Mouse (Mus musculus) liver, embryonic 12.5 days (tissue): ENCODE results near the gene Yy2. TPM values are rescaled to one million over a fixed set of nuclear protein-coding genes. Genes with fewer than 3 reads are reported as not detected.

Experiments used
- ATAC-seq: fragments of 200-750 bp; cut with Nextera tagmentation; 2 replicates; pipeline ENCODE4 v1.8.0; 2017; ENCODE audit warnings: moderate number of reproducible peaks, mild to moderate bottlenecking, moderate library complexity
- H3K27ac ChIP-seq: fragments of 300-500 bp; sonication (generic); 2 replicates; pipeline ENCODE4 v1.5.1; 2016; ENCODE audit warnings: mild to moderate bottlenecking
- H3K27me3 ChIP-seq: fragments of 300-500 bp; sonication (generic); replicated peaks from 2 replicates; pipeline ENCODE4 v1.6.1; 2016; ENCODE audit warnings: mild to moderate bottlenecking, moderate library complexity
- H3K36me3 ChIP-seq: fragments of 300-500 bp; sonication (generic); 2 replicates; pipeline ENCODE4 v1.6.1; 2016; ENCODE audit warnings: mild to moderate bottlenecking, moderate library complexity
- H3K4me1 ChIP-seq: fragments of 300-500 bp; sonication (generic); 2 replicates; pipeline ENCODE4 v1.6.1; 2016
- H3K4me2 ChIP-seq: fragments of 300-500 bp; sonication (generic); 2 replicates; pipeline ENCODE4 v1.6.1; 2016; ENCODE audit warnings: mild to moderate bottlenecking, moderate library complexity
- H3K4me3 ChIP-seq: fragments of 300-500 bp; sonication (generic); 2 replicates; pipeline ENCODE4 v1.5.1; 2016; ENCODE audit warnings: mild to moderate bottlenecking, moderate library complexity
- H3K9ac ChIP-seq: fragments of 300-500 bp; sonication (generic); 2 replicates; pipeline ENCODE4 v1.6.1; 2016; ENCODE audit warnings: mild to moderate bottlenecking, moderate library complexity
- H3K9me3 ChIP-seq: fragments of 300-500 bp; sonication (generic); replicated peaks from 2 replicates; pipeline ENCODE4 v1.6.1; 2016; ENCODE audit warnings: mild to moderate bottlenecking, moderate library complexity
- WGBS: fragments of 180-500 bp; shearing (Covaris S2); methylation state at CpG from one replicate; pipeline ENCODE4 v1.1.7; 2016; ENCODE audit not compliant: insufficient replicate concordance; 5-methylcytosine and 5-hydroxymethylcytosine counted together
- polyA plus RNA-seq: library from polyadenylated mRNA; unstranded; fragments of >200 nt; fragmentation: Nextera tagmentation; extraction: Ambion mirVana; gene quantifications from 2 replicates; pipeline ENCODE4 v1.2.1, GENCODE M21; 2016

Gene Yy2
- 1.8 and 1.9 TPM in 2 replicates for polyA plus RNA-seq

DNA sequence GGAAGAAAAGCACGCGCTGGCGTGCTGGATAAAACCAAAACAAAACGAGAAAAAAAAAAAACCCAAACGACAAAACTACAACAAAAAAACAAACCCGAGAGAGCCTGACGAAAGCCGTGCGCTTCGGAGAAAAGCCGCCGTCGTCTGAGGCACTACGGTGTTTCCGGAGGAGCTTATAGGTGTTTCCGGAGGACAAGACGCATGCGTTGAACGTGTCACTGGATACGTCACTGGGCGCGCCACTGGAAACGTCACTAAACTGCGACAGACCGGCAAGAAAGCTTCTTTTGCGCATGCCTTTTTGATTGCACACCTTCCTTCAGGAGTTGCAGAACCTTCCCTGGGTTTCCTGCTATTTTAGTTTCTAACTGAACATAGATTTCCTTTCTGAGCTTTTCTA is at the start of gene Yy2:
Gene Yy2 (minus strand): TSS at position 146 of the 400 bp plus-strand sequence.
- WGBS: 79% methylated on average over 26 of the region's 26 CpGs
- H3K9me3 ChIP-seq: no peaks in the 10 kb centered on the region
- no peak within 1 kb of the TSS for H3K4me3 ChIP-seq
- no peaks in the 10 kb centered on the region for H3K4me1 ChIP-seq
- ATAC-seq: no peak
- no peak within 1 kb of the TSS for H3K9ac ChIP-seq
- H3K27ac ChIP-seq: no peak within 1 kb of the TSS
- H3K36me3 ChIP-seq: peaks cover 13% of the 10 kb centered on the region; the same call in 1 of the 2 replicates
- no peaks in the 10 kb centered on the region for H3K27me3 ChIP-seq
- no peak within 1 kb of the TSS for H3K4me2 ChIP-seq

DNA sequence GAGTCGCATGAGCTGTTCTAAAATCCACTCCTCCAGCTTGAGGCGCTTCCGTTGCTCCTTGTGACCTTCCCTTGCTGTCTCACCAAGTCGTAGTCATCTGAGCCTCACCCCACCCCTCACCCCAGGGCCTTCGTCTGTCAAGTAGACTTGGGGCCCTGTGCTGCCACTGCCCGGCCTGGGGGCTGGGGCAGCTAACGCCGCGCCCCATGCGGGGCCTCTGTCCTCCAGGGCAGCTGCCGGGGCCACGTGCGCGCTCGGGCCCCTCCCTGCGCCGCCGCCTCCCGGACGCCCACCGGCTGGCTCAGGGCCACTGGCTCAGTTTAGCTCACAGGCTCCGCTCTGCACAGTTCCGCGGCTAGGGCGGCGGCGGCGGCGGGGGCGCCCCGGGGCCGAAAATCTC is 44.1 kb upstream of the Yy2 start:
- Histone ChIP-seq H3K9me3 (no peaks in the 10 kb centered on the region), H3K4me1 (no peaks in the 10 kb centered on the region), H3K27ac (no peak overlapping the region), H3K4me2 (peak overlapping the region; percentile 44), H3K4me3 (no peak overlapping the region), H3K36me3 (no peaks in the 10 kb centered on the region), H3K27me3 (peaks cover 5% of the 10 kb centered on the region), H3K9ac (no peak overlapping the region)
- ATAC-seq: no peak; the same call in 1 of the 2 replicates
- WGBS: 24% methylated on average over 32 of the region's 32 CpGs

DNA sequence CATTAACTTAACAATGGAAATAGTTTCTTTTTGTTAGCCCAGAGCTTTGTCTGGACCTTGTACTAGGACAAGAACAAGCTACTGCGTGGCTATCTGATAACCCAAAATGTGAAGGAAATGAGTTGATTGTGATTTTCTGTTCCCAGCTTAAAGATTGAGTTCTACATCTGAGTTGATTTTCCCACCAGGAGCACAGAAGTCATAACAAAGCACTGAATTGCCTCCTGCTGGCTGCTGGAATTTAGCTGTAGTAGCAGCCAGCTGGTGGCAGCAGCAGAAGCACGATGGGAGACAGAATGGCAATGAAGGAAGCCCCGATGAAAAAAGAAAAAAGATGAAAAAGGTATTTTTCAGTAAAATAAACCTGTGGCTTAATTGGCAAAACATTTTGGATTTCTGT is 32.7 kb upstream of the Yy2 start:
- 27% methylated on average over 3 of the region's 3 CpGs for WGBS
- no peaks in the 10 kb centered on the region for H3K9me3 ChIP-seq
- H3K4me3 ChIP-seq: no peak overlapping the region
- H3K4me1 ChIP-seq: peaks cover 6% of the 10 kb centered on the region; the same call in 1 of the 2 replicates
- ATAC-seq: no peak
- H3K36me3 ChIP-seq: no peaks in the 10 kb centered on the region
- H3K27ac ChIP-seq: no peak overlapping the region
- H3K4me2 ChIP-seq: no peak overlapping the region
- no peaks in the 10 kb centered on the region for H3K27me3 ChIP-seq
- no peak overlapping the region for H3K9ac ChIP-seq

- ATAC-seq: peak; percentile 82
- 7% methylated on average over 70 of the region's 74 CpGs for WGBS
Measured at GRCm38 (mm10) chrX:157598186-157598996, 29.6 kb upstream of the Yy2 start, which contains the start of gene Mbtps2. Gene Mbtps2 (minus strand): TSS chrX:157598715.

GRCm38 (mm10) chrX:157597585-157598185 is 28.9 kb upstream of the Yy2 start:
- Histone ChIP-seq H3K4me2 (peak overlapping the region; percentile 68), H3K9ac (peak overlapping the region; percentile 70), H3K9me3 (no peaks in the 10 kb centered on the region), H3K27ac (peak overlapping the region; percentile 78), H3K27me3 (no peaks in the 10 kb centered on the region), H3K4me1 (peaks cover 14% of the 10 kb centered on the region; the same call in 1 of the 2 replicates), H3K4me3 (peak overlapping the region; percentile 68), H3K36me3 (no peaks in the 10 kb centered on the region)
- WGBS: 10% methylated on average over 17 of the region's 17 CpGs
- ATAC-seq: peak; percentile 17; the same call in 1 of the 2 replicates

More at GRCm38 (mm10) chrX:157598186-157598996, 29.6 kb upstream of the Yy2 start, which contains the start of gene Mbtps2:
- Histone ChIP-seq H3K36me3 (no peaks in the 10 kb centered on the region), H3K4me3 (peak within 1 kb of the TSS; percentile 68), H3K4me2 (peak within 1 kb of the TSS; percentile 68), H3K4me1 (peaks cover 14% of the 10 kb centered on the region; the same call in 1 of the 2 replicates), H3K27me3 (no peaks in the 10 kb centered on the region), H3K27ac (peak within 1 kb of the TSS; percentile 78), H3K9me3 (no peaks in the 10 kb centered on the region), H3K9ac (peak within 1 kb of the TSS; percentile 70)

GRCm38 (mm10) chrX:157596802-157597201 is 28.0 kb upstream of the Yy2 start:
- Histone ChIP-seq H3K27ac (no peak overlapping the region), H3K4me1 (peaks cover 14% of the 10 kb centered on the region; the same call in 1 of the 2 replicates)

GRCm38 (mm10) chrX:157595927-157596326 is 27.1 kb upstream of the Yy2 start:
- Histone ChIP-seq H3K9me3 (no peaks in the 10 kb centered on the region), H3K4me2 (peak overlapping the region; percentile 68; the same call in 1 of the 2 replicates)

More at GRCm38 (mm10) chrX:157596802-157597201, 28.0 kb upstream of the Yy2 start:
- no peak overlapping the region for H3K9ac ChIP-seq
- H3K9me3 ChIP-seq: no peaks in the 10 kb centered on the region
- ATAC-seq: no peak
- H3K4me2 ChIP-seq: peak overlapping the region; percentile 68
- H3K27me3 ChIP-seq: no peaks in the 10 kb centered on the region
- 0 out of 2 replicates have a peak overlapping the region, but pooled peaks have one; percentile 68 for H3K4me3 ChIP-seq
- 43% methylated on average over 5 of the region's 5 CpGs for WGBS
- no peaks in the 10 kb centered on the region for H3K36me3 ChIP-seq

GRCm38 (mm10) chrX:157594606-157595005 is 25.8 kb upstream of the Yy2 start:
- Histone ChIP-seq H3K4me1 (peaks cover 14% of the 10 kb centered on the region; the same call in 1 of the 2 replicates), H3K27ac (no peak overlapping the region), H3K9me3 (no peaks in the 10 kb centered on the region), H3K36me3 (peaks cover 5% of the 10 kb centered on the region; the same call in 1 of the 2 replicates), H3K9ac (no peak overlapping the region), H3K27me3 (no peaks in the 10 kb centered on the region), H3K4me3 (no peak overlapping the region), H3K4me2 (no peak overlapping the region)
- no peak for ATAC-seq
- WGBS: 72% methylated on average over 2 of the region's 2 CpGs

More at GRCm38 (mm10) chrX:157595927-157596326, 27.1 kb upstream of the Yy2 start:
- Histone ChIP-seq H3K27me3 (no peaks in the 10 kb centered on the region), H3K4me1 (peaks cover 14% of the 10 kb centered on the region; the same call in 1 of the 2 replicates), H3K27ac (no peak overlapping the region), H3K9ac (no peak overlapping the region), H3K36me3 (no peaks in the 10 kb centered on the region), H3K4me3 (no peak overlapping the region)
- ATAC-seq: no peak
- WGBS: 31% methylated on average over 6 of the region's 6 CpGs

- H3K9me3 ChIP-seq: no peaks in the 10 kb centered on the region
- WGBS: 67% methylated on average over 5 of the region's 5 CpGs
- no peaks in the 10 kb centered on the region for H3K27me3 ChIP-seq
- H3K27ac ChIP-seq: no peak overlapping the region
- ATAC-seq: no peak
- no peak overlapping the region for H3K9ac ChIP-seq
- no peaks in the 10 kb centered on the region for H3K4me1 ChIP-seq
- H3K4me3 ChIP-seq: no peak overlapping the region
- H3K4me2 ChIP-seq: no peak overlapping the region
- H3K36me3 ChIP-seq: peaks cover 5% of the 10 kb centered on the region; the same call in 1 of the 2 replicates
Measured at GRCm38 (mm10) chrX:157587001-157587400, 18.2 kb upstream of the Yy2 start.

DNA sequence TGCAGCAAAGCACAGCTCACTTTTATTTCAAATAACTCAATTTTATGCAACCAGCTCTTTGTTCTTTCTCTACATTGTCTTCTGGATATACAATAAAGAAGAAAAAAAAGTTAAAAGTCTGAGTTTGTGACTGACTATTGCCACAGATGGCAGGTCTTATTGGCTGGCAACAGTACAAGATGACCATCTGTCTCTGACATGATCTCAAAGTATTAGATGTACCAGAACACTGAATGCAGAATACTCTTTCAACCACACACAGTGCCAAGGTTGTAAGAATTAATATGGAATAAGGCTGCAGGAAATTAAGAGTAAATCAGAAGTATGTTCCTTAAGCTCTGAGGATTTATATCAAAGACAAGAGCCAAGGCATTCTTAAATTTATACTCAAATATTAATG is 17.6 kb upstream of the Yy2 start:
- H3K4me2 ChIP-seq: no peak overlapping the region
- no peaks in the 10 kb centered on the region for H3K4me1 ChIP-seq
- ATAC-seq: no peak
- H3K4me3 ChIP-seq: no peak overlapping the region
- no peak overlapping the region for H3K27ac ChIP-seq
- no peaks in the 10 kb centered on the region for H3K9me3 ChIP-seq
- H3K27me3 ChIP-seq: no peaks in the 10 kb centered on the region
- H3K9ac ChIP-seq: no peak overlapping the region
- peaks cover 5% of the 10 kb centered on the region; the same call in 1 of the 2 replicates for H3K36me3 ChIP-seq

GRCm38 (mm10) chrX:157579108-157579614 is 10.4 kb upstream of the Yy2 start:
- Histone ChIP-seq H3K9me3 (no peaks in the 10 kb centered on the region), H3K27ac (no peak overlapping the region), H3K36me3 (no peaks in the 10 kb centered on the region), H3K27me3 (no peaks in the 10 kb centered on the region), H3K9ac (no peak overlapping the region), H3K4me2 (no peak overlapping the region), H3K4me3 (no peak overlapping the region), H3K4me1 (no peaks in the 10 kb centered on the region)
- WGBS: 72% methylated on average over 6 of the region's 6 CpGs
- no peak for ATAC-seq

GRCm38 (mm10) chrX:157574683-157575082 is 5.9 kb upstream of the Yy2 start:
- H3K9ac ChIP-seq: no peak overlapping the region
- WGBS: 67% methylated on average over 2 of the region's 2 CpGs
- no peak for ATAC-seq
- H3K4me2 ChIP-seq: no peak overlapping the region
- no peaks in the 10 kb centered on the region for H3K36me3 ChIP-seq
- no peak overlapping the region for H3K27ac ChIP-seq
- no peaks in the 10 kb centered on the region for H3K9me3 ChIP-seq
- no peak overlapping the region for H3K4me3 ChIP-seq
- H3K4me1 ChIP-seq: no peaks in the 10 kb centered on the region
- H3K27me3 ChIP-seq: no peaks in the 10 kb centered on the region
